Mouse (Mus musculus): ENCODE results near the gene Kif27. TPM values are rescaled to one million over a fixed set of nuclear protein-coding genes. Genes with fewer than 3 reads are reported as not detected.
A peak's percentile ranks its signal among the peaks of the same experiment; 100 is the strongest.

Kif27 gene
- total RNA-seq, 1 experiment from 2014 or later = not detected

GRCm38 (mm10) chr13:58295582-58295981 lies 63.3 kb downstream of the Kif27 start:
- ATAC-seq (ENCODE audit: extremely low read depth, insufficient number of reproducible peaks, low FRiP score, poor library complexity, severe bottlenecking) = no peak

DNA sequence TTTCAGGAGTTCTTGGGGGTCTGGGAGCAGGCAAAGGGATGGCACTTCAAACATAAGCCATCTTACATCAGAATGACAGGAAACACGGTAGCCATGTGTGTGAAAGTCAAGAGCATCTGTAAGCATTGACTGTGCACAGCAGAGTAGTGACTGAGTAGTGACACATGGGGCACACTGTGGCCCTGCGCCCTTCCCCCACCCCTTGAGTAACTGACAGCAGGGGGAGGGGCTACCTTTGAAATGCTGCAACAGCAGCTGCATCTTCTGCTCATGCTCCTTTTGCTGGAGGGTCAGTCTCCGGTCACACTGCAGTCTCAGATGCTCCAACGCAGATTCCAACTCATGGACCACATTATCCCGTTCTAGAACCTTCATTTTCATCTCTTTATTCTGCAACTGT lies 66.1 kb downstream of the Kif27 start:
- no peak for ATAC-seq (ENCODE audit: extremely low read depth, insufficient number of reproducible peaks, low FRiP score, poor library complexity, severe bottlenecking)

GRCm38 (mm10) chr13:58289308-58289707 lies 69.6 kb downstream of the Kif27 start:
- ATAC-seq (ENCODE audit: extremely low read depth, insufficient number of reproducible peaks, low FRiP score, poor library complexity, severe bottlenecking) = no peak

DNA sequence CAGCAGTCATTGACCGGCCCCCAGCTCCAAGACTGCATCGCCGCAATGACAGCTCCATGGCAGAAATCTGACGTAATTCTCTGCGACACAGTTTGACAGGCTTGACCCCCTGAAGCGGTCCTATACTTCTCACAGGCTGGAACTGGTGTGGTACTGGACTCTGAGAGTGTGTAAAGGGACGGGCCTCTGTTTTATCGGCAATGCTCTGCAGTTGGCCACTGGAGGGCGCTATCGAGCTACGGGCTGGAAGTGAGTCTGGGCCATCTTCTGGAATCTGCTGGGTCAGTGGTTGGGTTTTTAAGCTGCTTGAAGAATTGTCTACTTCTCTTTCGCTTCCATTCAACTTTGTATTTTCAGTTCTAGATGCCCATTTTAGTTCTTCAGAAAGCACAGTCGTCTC lies 71.1 kb downstream of the Kif27 start:
- peak; percentile 77; the same call in 1 of the 2 replicates for ATAC-seq (ENCODE audit: extremely low read depth, insufficient number of reproducible peaks, low FRiP score, poor library complexity, severe bottlenecking)

DNA sequence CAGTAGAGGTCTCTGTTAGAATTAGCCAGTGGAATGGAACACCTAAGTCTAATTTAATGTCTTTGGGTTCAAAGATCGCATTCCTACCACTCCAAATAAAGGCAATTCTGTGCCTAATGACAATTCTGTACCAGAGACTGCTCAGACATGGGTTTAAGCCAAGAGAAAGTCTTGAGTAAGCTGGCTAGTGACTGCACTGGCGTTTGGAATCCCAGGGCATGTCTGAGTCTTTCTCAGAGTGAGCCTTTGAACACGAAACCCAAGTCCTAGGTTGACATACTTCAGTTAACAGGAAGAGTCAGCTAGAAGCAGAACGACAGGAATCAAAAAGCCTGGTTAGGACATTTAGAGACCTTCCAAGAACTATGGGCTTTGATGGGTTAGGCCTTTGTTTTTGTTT lies 75.5 kb downstream of the Kif27 start:
- no peak for ATAC-seq (ENCODE audit: extremely low read depth, insufficient number of reproducible peaks, low FRiP score, poor library complexity, severe bottlenecking)

- ATAC-seq (ENCODE audit: extremely low read depth, insufficient number of reproducible peaks, low FRiP score, poor library complexity, severe bottlenecking) = no peak
Observed at GRCm38 (mm10) chr13:58281936-58282335, 77.0 kb downstream of the Kif27 start.

GRCm38 (mm10) chr13:58280528-58280927 lies 78.4 kb downstream of the Kif27 start:
- no peak for ATAC-seq (ENCODE audit: extremely low read depth, insufficient number of reproducible peaks, low FRiP score, poor library complexity, severe bottlenecking)

DNA sequence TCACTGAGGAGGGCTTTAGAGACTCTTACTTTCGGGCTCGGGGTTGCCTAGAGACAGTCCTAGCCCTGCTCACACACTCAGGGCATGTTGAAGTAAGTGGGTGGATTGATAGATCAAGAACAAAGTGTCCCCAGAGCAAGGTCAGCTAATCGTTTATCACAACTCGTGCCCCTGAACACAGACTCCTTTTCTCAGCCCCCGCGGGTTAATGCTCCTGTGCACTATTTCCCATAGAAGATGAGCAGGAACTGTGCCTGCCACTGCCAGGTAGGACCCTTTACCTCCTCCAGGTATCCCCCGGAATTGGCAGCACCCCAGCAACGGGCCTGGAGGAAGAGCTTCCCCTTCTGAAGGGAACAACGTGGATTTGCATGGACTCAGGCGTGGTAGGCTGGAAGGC lies 82.7 kb downstream of the Kif27 start:
- ATAC-seq (ENCODE audit: extremely low read depth, insufficient number of reproducible peaks, low FRiP score, poor library complexity, severe bottlenecking) = no peak

- no peak for ATAC-seq (ENCODE audit: extremely low read depth, insufficient number of reproducible peaks, low FRiP score, poor library complexity, severe bottlenecking)
Observed at GRCm38 (mm10) chr13:58275599-58275998, 83.3 kb downstream of the Kif27 start, which contains the start of gene Gkap1. TSS of gene Gkap1 (minus strand) at chr13:58275699.

GRCm38 (mm10) chr13:58275076-58275475 lies 83.8 kb downstream of the Kif27 start:
- ATAC-seq (ENCODE audit: extremely low read depth, insufficient number of reproducible peaks, low FRiP score, poor library complexity, severe bottlenecking) = no peak

- no peak for ATAC-seq (ENCODE audit: extremely low read depth, insufficient number of reproducible peaks, low FRiP score, poor library complexity, severe bottlenecking)
Observed at GRCm38 (mm10) chr13:58274259-58274991, 84.5 kb downstream of the Kif27 start.

GRCm38 (mm10) chr13:58273411-58274258 lies 85.3 kb downstream of the Kif27 start:
- ATAC-seq (ENCODE audit: extremely low read depth, insufficient number of reproducible peaks, low FRiP score, poor library complexity, severe bottlenecking) = no peak

- no peak for ATAC-seq (ENCODE audit: extremely low read depth, insufficient number of reproducible peaks, low FRiP score, poor library complexity, severe bottlenecking)
Observed at GRCm38 (mm10) chr13:58266864-58267263, 92.1 kb downstream of the Kif27 start.

DNA sequence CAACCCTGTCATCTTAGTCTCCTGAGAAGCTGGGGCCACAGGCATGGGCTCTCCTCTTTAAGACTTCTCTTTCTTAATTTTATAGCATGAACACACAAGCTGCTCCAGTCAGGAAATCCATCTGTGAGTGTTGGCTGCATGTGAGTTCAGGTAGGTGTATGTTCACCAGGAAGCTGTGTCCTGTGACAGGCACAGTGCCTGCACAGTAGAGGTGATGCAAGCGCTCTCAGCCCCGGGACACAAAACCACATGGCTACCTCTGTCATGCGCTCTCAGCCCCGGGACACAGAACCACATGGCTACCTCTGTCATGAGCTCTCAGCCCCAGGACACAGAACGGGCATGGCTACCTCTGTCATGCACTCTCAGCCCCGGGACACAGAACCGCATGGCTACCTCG lies 95.4 kb downstream of the Kif27 start:
- no peak for ATAC-seq (ENCODE audit: extremely low read depth, insufficient number of reproducible peaks, low FRiP score, poor library complexity, severe bottlenecking)

DNA sequence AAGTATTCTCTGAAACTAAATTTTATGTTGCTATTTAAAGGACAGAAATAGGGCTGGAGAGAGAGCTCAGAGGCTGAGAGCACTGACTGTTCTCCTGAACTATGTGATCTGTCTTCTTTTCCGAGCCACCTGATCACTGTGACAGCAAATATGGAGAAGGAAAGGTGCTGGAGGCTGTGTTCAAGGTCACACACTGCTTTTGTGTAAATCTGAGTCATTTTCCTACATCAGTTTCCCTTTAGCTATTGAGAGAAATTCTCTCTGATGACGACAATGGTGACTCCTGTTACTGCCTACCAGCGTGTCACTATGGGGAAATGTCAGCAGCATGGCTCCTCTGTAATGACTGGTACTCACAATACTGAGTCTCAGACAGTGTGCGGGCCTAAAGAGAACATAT lies 97.2 kb downstream of the Kif27 start:
- ATAC-seq (ENCODE audit: extremely low read depth, insufficient number of reproducible peaks, low FRiP score, poor library complexity, severe bottlenecking) = no peak

DNA sequence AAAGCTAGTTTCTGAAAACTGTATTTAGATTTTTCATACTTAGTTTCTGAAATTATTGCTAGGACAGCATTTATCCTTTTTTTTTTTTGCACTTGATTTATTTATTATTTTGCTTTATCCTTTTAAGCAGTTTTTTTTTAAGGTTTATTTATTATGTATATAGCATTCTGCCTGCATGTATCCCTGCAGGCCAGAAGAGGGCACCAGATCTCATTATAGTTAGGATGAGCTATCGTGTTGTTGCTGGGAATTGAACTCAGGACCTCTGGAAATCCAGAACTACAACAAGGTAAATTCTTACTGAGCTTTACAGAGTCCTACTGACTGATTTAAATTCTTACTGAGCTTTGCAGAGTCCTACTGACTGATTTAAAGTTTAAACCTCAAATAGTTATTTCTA lies 105.7 kb downstream of the Kif27 start:
- no peak for ATAC-seq (ENCODE audit: extremely low read depth, insufficient number of reproducible peaks, low FRiP score, poor library complexity, severe bottlenecking)

DNA sequence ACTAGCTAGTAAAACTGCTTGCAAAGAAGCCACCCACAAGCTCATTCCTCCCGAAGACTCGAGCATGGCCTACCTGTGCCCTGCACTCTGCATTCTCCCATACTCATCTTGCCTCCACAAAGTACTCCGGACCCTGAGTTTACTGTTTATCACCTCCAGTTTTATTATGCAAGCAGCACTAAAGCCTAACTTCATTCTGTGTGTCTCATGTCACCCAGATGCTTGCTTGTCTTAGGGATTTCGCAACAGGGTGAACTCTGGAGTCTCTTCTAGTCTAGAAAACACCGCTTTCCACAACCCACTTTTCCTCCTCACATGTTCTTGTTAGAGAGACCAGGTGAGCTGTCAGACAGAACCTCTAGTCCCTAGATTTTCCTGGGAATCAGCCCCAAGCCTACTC lies 110.0 kb downstream of the Kif27 start:
- no peak for ATAC-seq (ENCODE audit: extremely low read depth, insufficient number of reproducible peaks, low FRiP score, poor library complexity, severe bottlenecking)
